Mouse (Mus musculus): Measurements from ENCODE around the gene Diaph3. TPM values are rescaled to one million over a fixed set of nuclear protein-coding genes. Genes with fewer than 3 reads are reported as not detected.
"Not testable (repeated sequence)": the region's sequence is repeated elsewhere in the genome, so short reads cannot be mapped to it uniquely, and the experiment has no call there.

Gene Diaph3
- total RNA-seq, 2 experiments from 2014 or later: 2.9 to 4.7 TPM

DNA sequence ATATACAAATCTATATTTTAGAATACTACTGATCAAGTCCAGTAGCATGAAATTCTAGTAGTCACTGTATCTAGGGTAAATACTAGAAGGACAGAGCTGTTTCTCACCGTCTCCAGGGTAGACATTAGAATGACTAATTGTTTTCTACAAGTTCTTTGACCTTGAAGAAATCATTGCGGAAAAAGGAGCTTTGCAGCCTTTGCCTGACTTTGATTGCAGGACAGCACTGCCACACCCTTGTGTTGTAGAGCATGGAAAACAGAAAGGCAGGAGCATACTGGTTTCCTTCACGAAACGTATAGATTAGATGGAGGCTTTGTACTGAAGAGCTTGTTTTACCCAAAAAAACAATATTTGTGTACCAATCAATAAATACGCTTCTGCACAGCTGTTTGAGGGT lies 52.6 kb downstream of the Diaph3 start:
- intact Hi-C loops (cut with DNase I): no loop called here
- no peak for DNase-seq

DNA sequence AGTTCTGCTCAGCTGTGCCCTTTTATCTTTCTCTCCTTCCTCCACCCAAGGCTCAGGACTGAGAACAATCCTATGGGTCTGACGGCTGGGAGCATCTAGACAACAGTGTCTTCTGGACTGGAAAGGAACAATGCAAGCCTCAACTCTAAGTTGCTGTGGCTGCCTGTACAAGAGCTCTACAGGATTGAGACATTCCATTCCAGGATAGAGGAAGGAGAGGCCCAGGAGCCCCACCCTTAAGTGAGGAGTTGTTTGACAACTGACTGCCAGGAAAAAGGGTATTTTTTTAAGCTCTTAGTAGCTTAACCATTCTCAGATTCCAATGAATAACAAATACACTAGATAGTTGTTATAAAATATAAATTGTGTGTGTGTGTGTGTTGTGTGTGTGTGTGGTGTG lies 53.0 kb downstream of the Diaph3 start:
- intact Hi-C loops (cut with DNase I): no loop called here
- no peak for DNase-seq

DNA sequence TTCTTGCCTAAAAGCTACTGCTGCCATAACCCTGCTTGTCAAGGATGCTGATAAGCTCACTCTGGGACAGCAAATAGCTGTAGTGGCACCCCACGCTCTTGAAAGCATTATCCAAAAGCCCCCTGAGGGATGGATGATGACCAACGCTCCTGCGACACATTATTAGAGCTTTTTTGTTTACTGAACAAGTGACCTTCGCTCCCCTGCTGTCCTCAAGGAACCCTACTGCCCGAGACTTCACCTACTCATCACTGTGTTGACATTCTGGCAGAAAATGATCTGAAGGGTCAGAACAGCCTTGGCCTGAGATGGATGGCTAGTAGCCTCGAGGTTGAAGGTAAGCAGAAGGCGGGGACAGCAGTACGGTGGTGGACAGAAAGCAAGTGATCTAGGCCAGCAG lies 56.1 kb downstream of the Diaph3 start:
- intact Hi-C loops (cut with DNase I); DNase-seq: not testable (repeated sequence)

DNA sequence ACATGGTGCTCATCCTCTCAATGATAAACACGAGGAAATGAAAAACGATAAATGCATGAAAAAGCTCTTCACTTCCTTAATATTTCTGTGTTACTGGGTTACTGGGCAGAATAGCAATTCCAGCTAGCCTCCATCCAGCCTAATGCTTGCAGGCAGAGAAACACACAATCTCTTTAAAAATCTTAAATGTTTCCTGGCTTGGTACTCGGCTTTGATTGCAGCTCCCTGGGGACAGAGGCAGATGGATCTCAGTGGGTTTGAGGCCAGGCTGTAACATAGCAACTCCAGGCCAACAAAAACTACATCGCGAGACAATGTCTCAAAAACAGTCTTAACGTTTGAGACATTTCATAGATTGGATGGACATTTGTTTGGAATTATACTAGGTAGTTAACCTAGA lies 57.1 kb downstream of the Diaph3 start:
- intact Hi-C loops (cut with DNase I): no loop called here
- no peak for DNase-seq

DNA sequence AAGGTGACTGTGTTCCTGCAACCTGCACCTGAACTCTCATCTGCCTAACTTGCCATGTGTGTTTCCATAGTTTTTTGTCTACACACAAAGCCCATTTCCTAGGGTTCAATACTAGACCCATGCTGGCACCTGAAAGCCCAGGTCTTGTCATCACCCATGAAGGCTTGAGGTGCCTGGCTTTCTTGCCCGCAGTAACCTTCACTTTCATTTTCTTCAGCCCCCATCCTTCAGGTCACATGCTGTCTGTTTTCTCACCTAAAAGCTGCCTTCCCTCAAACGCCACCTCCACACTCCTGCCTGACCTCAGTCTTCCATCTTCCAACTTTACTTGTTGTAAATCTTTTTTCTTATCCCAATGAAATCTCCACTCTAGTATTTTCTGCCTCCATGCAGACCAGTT lies 61.3 kb downstream of the Diaph3 start:
- intact Hi-C loops (cut with DNase I): no loop called here
- DNase-seq: no peak

DNA sequence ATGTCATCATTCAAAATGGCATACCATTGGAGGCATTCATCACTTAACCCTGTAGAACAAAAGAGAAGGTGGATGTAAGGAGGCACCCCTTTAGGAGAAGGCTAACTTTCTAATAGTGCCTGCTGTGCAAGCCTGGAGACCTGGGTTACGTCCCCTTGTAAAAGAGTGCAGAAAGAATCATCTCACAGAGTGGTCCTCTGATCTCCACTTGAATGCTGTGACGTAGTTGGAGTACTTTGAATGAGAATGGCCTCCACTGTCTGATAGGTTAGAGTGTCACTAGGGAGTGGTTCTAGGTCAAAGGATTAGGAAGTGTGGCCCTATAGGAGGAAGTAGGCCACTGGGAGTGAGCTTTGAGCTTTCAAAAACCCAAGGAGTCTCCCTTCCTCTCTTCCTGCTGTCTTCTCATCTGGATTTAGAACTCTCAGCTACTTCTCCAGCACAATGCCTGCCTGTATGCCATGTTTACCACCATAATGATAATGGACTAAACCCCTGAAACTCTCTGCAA lies 66.0 kb downstream of the Diaph3 start:
- no peak for DNase-seq

DNA sequence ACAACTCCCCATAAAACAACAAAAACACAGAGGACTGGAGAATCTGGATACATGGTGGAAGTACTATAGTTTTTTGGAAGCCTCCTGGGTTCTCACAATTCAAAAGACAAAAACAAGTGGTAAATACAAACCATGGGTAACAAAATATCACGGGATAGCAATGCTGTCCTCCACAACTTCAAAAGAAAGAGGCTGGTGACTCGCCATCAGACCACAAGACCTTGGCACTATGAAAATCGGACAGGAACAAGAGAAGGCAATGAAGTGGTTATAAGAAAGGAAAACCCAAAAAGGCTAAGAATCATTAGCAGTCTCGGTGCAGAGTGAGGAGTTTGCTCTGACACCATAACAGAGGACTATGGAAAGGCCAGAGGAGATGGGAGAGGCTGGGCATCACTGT lies 76.8 kb downstream of the Diaph3 start:
- no peak for DNase-seq
- intact Hi-C loops (cut with DNase I): no loop called here

More for the DNA sequence above, 66.0 kb downstream of the Diaph3 start:
- intact Hi-C loops (cut with DNase I): no loop called here

DNA sequence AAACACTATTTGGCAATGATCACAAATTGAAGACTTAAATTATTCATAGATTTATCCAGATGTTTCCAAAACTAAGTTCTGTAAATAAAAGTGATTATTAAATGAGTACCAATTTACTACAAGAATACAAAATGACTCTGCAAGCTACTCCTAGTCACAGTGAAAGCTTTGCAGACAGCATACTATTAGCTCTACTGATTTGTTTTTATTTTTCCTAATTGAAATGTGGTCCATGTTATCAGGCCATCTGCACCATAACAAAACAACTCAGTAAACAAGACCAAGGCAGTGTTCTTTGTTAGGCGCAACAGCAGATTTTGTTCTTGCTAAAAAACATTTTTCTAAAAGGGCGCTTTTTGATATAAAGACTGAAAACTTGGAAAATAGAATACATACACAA lies 84.9 kb downstream of the Diaph3 start:
- intact Hi-C loops (cut with DNase I): no loop called here
- DNase-seq: no peak

DNA sequence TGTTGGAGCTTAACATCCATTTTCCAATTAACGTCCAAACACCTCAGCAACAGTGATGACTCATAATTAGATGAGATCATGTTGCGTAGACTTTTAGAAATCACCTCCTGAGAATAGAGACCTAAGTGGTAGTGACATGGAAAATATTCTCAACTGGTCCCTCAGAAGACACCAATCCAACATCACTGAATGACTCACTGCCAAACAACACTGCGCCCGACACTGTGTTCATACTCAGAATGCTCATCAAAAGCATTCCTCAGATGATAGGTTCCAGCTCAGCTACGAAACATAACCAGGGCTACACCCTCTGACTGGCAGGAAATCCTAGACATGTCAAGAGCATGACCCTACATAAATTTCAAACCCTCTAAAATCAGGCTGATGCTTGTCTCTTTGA lies 89.8 kb downstream of the Diaph3 start:
- DNase-seq: no peak
- intact Hi-C loops (cut with DNase I): no loop called here

DNA sequence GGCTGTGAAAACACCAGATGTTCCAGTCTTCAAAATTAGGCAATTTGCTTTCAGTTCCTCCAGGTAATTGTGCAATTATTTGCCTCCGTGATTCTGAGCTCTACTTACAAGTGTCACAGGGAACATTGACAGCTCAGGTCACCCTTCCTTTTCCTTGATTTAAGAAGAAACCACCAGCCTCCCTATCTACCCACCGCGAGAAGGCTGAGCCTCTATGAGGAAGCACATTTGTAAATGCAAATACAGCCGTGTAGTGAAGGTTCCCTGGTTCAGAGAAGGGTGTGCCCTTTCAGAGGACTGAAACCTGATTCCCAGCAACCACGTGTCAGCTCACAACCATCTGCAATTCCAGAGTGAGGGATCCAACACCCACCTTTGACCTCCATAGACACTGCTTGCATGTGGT lies 96.6 kb downstream of the Diaph3 start:
- no peak for DNase-seq
- intact Hi-C loops (cut with DNase I): no loop called here

DNA sequence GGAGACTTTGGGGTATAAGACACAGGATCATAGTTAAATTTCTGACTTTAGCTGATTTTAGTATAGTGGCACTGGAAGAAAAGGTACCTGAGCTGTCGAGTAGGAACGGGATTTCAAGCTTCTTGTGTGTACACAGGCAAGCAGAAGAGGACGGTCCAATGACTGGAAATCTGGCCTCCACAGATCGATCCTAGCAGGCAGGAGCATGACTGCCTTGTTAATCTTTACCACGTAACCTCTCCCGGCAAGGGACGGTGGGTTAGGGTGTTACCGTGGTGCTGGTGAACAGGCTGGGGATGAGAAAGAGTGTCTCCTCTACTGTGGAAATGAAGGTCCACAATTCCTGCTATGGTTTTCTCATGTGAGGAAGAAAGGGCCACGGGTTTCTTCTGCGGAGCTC lies 120.8 kb downstream of the Diaph3 start:
- intact Hi-C loops (cut with DNase I): no loop called here
- no peak for DNase-seq

DNA sequence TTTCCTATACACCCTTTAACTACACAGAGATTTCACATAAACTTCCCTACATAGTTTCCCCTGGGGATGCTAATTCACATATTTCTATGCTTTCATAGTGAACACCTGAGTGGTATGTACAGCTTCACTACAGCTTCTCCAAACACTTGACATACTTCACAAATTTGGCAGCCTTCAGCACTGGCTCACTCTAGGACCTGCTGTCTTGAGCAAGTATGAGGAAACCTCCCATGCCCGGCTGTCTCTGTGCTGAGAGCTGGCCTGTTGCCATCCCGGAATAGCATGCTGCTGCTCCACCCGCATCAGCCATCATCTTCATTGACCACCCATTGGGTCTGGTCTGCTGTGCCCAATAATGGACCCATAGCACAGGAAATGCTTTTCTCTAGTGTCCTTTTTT lies 121.3 kb downstream of the Diaph3 start:
- DNase-seq: peak in 1 of 2 experiments; percentile 3
- intact Hi-C loops (cut with DNase I): no loop called here

DNA sequence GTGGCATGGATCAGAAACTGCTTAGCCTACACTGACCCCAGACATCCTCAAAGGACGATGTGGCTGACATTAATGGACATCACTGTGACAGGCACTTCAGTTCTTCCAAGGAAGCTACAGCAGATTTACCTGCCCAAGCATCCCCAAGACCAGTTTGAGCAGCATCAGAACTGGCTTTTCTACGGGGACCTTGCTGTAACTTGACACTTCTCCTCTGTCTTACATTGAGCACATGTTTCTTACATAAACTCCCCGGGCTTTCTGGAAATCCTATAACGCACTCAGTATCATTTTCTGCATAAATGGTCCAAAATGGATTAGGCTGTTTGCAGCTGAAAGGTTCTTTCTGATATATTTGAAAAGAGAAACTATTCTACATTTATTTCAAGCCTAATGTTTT lies 143.7 kb downstream of the Diaph3 start:
- intact Hi-C loops (cut with DNase I): no loop called here

DNA sequence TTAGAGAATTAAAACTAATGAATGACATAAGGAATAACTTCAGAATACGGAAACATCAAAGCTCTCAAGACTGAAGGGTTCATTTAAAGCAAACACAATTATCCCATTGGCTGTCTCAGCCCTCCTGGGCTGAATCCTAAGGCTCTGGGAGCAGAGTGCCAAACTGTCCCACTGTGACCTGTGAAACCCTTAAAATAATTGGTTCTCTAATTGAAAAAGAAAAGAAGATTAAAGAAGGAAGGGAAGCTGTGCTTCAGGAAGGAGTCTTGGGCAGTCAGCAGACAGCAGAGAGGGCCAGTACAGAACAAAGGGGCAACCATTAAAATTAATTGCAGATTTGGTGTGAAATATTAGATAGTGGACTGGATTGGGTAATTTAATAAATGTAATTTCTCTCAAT lies 189.9 kb downstream of the Diaph3 start:
- no peak for DNase-seq
- intact Hi-C loops (cut with DNase I): no loop called here

More for the DNA sequence above, 143.7 kb downstream of the Diaph3 start:
- no peak for DNase-seq

DNA sequence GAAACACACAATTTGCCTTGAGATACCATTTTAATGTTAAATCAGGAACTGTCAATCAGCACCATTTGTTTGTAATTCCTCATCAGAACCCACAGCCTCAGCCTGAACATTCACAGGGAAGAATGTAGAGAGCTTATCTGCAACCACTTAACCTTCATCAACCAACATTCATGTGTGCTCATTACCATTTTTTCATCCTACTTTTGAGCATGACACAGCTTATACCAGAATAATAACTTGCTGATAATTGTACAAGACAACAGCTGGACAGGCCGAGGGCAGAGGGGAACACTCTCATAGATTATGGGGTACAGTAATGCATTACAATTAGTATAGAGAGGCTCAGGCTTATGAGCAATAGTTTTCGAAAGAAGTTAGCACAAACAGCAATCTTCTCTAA lies 203.1 kb downstream of the Diaph3 start:
- intact Hi-C loops (cut with DNase I): no loop called here

DNA sequence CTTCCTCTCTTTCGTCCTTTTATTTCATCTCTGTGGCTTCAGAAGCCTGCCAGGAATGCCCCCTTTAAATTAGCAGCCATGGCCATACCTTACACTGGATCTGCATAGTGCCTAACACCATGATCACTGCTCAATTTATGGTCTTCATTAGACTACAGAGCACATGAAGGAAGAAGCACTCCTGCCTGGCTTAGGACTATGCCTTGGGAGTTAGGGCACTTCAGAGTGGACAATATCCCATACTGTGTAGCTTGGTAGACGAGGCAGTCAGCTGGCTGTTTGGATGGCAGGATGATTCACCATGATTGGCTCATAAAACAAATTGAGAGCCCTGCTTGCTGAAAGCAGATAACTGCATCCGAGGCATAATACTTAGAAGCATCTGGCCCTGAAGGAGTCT lies 204.6 kb downstream of the Diaph3 start:
- DNase-seq: no peak
- intact Hi-C loops (cut with DNase I): no loop called here

More for the DNA sequence above, 203.1 kb downstream of the Diaph3 start:
- DNase-seq: no peak

DNA sequence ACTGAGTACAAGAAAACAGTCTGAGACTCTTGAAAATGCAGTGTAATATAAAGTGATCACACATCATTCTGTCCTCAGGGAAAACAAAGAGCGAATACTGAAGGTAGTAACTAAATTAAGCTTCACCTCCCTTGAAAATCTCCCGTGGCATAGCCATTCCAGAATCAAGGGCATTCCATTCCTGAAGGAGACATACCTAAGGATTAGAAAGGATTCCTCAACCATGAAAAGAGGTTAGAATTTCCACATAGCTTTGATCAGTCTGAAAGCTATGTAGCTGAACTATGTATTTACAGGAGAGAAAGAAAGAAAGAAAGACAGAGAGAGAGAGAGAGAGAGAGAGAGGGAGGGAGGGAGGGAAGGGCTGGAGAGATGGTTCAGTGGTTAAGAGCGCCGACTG lies 210.3 kb downstream of the Diaph3 start:
- intact Hi-C loops (cut with DNase I): no loop called here
- no peak for DNase-seq

DNA sequence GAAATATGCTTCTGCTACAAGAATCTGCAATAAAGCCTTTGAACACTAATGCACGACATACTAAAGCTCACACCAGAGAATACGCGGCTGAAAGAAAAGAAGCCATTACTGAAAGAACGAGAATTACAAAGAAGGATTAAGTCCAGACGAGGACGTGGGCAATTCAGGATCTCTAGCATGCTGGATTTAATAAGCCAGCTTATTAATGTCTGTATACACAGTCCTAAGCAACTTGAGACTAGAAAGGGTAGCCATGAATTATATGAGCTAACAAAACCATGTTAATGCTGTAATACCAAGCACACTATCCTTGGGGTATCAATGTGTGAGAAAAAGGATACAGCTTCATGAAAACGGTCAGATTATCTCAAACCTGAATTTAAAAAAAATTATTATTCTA lies 214.2 kb downstream of the Diaph3 start:
- DNase-seq: no peak
- intact Hi-C loops (cut with DNase I): no loop called here

DNA sequence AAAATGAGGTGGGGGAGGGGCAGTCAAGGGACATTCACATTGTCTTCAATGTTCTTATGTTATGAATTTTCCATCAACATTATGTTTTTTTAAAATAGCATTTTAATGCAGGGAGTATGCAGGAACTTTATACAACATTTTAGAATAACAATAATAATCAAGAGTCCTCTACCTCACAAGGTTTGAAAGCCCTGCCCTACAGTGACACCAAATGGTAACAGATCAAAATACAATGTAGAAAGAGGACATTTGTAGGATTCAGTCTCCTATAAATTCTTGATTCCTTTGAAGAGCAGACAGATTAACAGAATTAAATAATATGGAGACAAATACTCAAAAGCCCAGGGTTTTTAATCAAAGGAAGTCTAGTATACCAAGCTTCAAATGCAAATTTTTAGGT lies 242.1 kb downstream of the Diaph3 start:
- DNase-seq: peak in 1 of 2 experiments; percentile 4
- intact Hi-C loops (cut with DNase I): loop anchor here (5.0 kb wide), 1 partner anchor 222 kb away; no protein-coding TSS in a partner anchor

DNA sequence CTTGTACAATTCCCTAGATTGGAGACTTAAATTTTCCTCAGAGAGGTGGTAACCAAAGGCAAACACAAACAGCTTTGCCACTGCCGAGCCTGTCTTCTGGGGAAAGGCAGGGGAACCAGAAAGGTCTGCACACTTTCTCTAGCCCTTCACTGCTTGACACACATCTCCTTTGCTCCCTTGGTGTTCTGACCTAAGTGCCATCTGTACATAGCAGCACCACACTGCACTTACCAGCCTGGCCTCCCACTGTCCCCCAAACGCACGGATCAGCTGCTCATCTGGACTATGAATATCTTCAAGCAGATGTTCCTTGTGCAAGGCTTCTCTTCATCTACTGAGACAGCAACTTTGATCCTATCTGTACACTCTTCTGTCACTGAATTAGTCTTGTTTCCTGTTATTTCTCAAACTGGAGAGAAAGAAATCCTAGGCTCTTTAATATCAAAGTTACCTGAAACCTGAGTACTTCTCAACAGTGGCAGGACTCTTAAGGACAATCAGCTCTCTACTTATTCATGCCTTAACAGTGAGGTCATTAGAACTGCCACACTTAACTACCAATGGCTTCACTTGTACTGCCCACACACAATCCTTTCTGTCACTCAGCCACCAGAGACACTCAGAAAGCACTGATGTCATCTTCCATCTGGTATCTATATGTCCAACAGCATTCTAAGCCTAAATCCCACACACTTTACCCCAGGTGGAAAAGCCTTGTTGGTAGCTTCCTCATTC lies 251.8 kb downstream of the Diaph3 start:
- DNase-seq: no peak
- intact Hi-C loops (cut with DNase I): no loop called here

DNA sequence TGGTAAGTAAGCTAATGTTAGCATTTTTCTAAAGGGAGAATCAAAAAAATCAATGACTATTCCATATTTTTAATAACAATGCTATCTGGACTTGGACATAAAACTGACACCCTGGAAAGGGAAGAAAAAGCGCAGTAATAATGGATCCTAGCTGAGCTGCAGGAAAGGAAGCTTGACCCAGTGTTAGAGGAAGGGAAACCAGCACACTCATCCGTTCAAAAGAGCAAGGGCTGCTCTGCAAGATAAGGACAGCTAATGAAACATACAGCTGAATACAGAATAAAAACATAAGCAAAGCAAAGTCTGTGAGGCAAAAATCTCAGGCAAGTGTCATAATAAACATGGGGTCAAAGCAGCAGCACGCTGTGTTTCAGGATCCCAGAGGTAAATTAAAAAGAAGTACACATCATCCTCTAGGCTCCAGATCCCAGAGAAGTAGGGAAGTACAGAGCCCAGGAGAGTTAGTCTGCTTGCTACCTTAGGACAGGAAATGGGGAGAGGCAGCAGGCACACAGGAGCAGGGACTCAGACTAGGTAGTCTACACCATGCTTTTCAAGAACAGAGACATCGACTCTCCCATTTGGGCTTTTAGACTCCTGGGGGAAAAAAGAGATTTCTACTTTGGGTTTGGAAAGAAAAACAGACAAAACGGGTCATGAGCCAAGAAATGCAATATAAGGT lies 255.5 kb downstream of the Diaph3 start:
- peak in 1 of 2 experiments; percentile 3 for DNase-seq
- intact Hi-C loops (cut with DNase I): no loop called here

DNA sequence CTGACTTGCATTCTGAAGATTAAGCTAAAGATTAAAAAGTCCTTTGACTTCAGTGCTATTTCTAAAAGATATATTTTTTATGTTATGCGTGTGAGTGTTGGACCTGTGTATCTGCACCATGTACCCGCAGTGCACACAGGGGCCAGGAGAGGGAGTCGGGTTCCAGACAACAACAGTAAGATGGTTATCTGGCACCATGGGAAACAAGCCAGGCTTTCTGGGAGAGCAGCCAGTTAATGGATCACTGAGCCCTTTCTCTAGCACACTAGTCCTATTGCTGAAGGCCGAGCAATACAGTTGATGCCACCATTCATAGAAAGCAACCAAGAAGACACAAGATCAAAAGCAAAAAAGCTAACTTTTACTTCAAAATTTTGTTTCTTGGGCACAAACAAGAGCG lies 271.5 kb downstream of the Diaph3 start:
- intact Hi-C loops (cut with DNase I): no loop called here
- DNase-seq: peak; percentile 9 to 15

All from heart, postnatal 14 days (tissue).